Mouse (Mus musculus) CD4-positive, CD25-positive, alpha-beta regulatory T cell, adult 2 months (primary cell): Measurements from ENCODE around the gene Slc12a8.

Experiments
- DNase-seq: peaks from one replicate; pipeline ENCODE4 v3.0.0-alpha.2; 2012; ENCODE audit warnings: low read depth, low spot score

Slc12a8 gene

DNA sequence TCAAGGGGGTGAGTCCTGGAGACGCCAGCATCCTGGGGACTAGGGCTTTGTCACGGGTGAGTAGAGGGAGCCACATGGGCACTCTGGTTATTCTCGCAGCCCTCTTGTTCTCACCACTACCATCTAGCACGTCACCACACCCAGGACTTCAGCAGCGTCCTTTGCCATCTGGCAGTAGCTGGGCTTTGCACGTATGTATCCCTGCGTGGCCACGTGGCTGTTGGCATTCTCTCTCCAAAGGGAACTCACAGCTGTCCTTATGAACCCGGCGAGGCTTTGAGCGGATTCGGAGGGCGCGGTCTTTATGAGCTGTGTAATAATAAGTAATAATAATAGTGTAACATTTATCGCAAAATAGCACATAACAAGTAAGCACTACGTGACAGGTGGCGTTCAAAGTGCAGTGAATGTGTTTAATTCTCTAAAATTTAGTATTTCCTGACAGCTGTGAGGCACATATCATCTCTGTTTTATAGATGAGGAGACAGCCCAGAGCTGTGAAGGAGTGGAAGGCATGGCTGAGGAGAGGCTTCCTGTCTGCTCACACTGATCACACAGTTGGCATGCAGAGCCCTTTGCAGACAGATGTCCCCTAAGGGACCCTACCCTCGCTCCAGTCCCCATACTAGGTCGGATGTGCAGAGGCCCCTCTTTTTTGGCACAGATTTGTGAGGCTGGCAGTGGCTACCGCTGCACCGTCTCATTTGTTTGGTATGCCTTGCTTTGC lies 20.5 kb downstream of the Slc12a8 start:
- DNase-seq: no peak

- no peak for DNase-seq
These were observed 27.2 kb downstream of the Slc12a8 start for GRCm38 (mm10) chr16:33544346-33544745.

DNA sequence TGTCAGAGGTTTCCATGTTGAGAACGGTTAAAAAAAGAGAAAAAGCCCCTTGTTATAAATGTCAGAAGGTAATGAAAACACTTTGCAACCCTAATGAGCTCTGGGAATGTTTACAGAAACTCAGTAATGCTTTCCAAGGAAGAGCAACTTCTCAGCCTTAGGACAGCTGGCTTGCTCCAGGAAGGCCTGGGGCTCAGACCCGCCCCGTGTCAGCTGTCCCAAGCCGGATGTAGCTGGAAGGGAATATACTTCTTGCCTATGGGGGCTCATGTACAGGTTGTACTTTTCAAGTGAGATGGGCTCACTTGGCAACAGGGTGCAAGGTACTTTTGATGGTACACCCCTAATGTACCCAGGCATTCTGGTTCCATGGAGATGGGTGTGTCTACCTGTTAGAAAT lies 28.4 kb downstream of the Slc12a8 start:
- DNase-seq: no peak

GRCm38 (mm10) chr16:33553689-33554342 lies 36.7 kb downstream of the Slc12a8 start:
- no peak for DNase-seq

DNA sequence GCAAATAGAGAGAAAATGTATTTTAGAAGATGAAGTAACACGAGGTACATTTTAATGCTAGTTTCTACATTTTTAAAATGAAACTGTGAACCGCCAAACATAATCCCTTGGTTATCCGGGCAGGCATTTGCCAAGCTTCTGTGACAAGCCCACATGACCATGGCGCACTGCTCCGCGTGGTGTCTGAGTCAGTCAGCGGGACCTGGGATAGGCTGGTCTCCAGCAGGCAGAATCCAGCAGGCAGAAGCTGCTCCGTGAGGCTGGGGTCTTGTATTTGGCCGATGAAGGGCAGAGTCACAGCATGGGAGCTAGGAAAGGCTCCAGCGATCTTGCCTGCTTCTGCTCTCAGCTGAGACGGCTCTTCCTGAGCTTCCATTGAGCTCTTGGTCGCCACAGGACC lies 41.0 kb downstream of the Slc12a8 start:
- DNase-seq: no peak

- peak; percentile 64 for DNase-seq
These were observed 43.2 kb downstream of the Slc12a8 start for GRCm38 (mm10) chr16:33560281-33560680.

GRCm38 (mm10) chr16:33561308-33562009 lies 44.3 kb downstream of the Slc12a8 start:
- DNase-seq: no peak

DNA sequence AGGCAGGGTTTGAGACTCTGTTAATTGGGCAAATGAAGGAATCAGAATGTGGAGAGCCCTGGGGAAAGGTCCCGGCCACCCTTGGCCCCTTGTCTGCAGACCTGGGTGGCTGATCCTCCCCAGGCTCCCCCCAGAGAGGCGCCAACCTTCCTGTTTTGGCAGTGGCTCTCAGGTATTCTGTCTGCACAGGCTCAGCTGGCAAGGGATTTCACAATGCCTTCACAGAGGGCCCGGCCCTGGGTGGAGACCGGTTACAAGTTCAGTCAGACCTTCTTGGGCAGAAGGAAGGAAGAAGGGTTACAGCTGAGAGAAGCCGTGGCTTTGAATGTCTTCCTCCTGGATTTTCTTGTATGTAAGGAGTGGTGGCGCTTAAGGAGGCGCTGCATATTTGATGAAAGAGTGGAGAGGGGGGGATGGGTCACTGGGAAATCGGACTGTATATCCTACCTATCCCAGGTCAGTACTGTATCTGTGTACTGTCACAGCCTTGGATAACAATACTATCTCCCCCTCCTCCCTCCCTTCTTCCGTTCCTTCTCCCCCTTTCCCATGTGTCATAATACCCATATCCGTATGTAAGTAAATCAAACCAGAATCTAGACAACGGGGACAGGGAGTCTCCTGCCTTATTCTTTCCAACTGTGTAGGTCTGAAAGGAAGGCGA lies 45.9 kb downstream of the Slc12a8 start:
- no peak for DNase-seq

DNA sequence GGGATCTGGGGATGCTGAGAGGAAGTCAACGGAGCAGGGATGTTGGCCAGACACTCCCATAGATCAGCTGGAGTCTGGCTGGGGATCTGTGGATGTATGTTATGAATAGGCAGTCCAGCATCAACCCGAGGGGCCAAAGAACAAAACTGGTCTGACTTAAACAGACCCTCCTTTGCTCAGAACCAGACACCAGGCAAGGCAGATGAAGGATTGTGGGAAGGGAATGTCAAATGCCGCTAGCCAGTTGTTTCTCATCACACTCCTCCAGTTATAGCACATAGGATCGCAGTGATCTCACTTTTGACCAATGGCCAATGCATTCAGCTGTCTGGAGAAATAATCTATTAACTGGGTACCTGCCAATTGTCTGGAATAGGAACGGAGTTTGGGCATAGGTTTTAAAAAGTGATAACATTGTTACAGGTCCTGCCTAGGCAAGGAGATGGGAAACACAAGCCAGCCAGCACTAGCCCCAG lies 46.4 kb downstream of the Slc12a8 start:
- no peak for DNase-seq

- DNase-seq: no peak
These were observed 49.3 kb downstream of the Slc12a8 start for GRCm38 (mm10) chr16:33566467-33566866.

DNA sequence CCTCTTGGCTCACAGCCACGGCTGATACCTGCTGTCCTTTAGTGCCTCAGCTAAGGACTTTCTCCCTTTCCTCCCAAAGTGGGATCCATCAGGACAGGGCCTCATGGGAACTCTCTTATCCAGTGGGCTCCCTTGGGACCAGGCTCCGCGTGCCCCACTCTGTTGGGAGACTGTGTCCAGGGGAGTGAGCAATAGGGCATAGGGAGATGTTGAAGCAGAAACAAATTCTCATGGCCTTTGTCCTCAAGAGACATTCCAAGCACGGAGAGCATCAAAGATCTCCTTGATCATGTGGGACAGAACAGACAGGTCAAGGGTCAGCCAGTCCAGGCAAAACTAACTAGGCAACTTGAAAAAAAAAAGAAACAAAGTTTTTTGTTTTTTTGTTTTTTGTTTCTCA lies 50.6 kb downstream of the Slc12a8 start:
- DNase-seq: no peak

- no peak for DNase-seq
These were observed 51.3 kb downstream of the Slc12a8 start for GRCm38 (mm10) chr16:33568269-33569016.

DNA sequence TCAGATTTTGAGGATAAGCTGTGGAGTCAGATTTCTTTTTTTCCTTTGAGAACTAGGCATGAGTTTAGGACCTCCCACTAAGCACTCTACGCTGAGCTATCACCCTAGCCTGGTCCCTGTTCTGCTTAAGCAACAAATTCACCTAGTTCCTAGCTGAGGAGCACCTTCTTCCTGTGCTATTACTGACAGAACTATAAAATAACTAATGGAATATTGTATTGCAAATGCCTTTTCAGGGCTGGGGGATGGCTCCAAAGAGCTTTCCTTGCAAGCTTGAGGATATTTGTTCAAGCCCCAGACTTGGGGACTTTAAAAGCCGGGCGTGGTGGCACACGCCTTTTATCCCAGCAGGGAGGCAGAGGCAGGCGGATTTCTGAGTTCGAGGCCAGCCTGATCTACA lies 55.5 kb downstream of the Slc12a8 start:
- no peak for DNase-seq

DNA sequence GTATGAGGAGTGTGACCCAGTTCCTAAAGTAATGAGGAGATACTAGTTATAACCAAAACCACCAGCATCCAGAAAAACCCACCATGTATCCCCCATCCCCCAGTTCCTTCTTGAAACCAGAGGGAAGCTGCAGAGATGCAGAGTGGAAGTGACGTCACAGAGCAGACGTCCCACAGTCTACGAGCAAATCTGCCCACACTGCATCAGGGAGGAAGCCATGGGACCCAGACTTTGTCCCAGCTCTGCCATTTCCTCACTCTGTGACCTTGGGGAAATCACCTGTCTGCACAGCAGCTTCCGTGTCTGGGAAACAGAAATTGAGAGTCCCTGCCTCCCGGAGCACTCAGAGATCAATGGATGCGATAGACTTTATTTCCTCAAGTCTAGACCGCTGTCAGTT lies 56.6 kb downstream of the Slc12a8 start:
- peak; percentile 82 for DNase-seq

DNA sequence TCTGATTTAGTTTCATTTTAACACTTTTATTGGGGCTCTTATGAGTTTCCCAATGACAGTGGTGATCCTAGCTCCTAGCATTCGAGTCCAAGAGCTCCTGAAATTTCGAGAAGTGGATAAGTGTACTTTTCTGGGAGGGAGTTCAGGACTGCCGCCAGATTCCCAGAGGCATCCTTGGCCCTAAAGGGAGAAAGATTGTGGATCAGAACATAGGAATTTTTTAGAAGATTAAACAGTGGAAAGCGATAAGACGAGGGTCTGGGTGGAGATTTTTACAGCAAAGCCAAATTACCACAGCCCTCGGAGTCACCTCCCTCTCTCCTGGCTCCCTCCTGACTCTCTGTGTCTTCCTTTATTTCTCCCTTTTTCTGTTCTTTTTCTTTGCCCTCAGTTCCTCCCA lies 58.6 kb downstream of the Slc12a8 start:
- no peak for DNase-seq

- DNase-seq: no peak
These were observed 59.4 kb downstream of the Slc12a8 start for GRCm38 (mm10) chr16:33576271-33577189.

- DNase-seq: no peak
These were observed 61.3 kb downstream of the Slc12a8 start for GRCm38 (mm10) chr16:33578462-33578861.

DNA sequence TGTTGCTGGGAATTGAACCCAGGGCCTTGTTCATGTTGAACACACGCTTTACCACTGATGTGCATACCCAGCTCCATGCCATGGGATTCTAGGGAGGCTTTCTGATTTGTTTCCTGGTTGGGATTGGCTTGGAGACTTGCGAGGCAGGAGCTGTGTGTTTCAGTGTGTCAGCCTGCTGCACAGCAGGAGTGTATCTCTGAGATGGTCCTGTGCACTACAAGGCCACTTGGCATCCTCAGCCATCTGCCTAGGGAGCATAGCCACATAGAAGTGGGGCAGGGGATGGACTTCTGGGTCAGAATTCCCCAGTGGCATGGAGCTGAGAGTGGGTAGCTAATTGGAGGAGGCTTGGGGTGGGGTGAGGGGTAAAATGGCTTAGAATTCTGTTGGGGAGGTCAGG lies 63.2 kb downstream of the Slc12a8 start:
- no peak for DNase-seq

DNA sequence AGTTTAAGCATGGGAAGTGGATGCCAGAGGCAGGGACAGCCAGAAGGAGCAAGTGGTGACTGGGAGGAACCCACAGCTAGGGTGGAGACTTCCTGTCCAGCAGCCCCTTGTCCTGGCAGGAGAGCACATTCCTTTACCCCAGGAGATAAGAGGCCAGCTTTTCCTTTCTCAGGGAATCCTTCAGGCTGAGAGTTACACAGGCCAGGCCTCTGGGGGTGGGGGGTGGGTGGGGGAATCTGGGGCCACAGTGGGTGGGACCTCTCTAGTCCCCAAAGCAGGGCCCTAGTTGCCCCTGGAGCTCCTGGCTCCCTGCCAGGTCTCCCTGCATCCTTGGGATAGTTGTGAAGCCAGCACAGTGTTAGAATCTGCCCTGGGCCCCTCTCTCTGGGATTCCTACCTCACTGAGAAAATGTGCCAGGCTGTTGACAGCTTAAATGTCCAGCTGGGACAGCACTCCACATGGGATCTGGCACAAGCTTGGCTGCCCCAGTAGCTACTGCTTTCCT lies 63.7 kb downstream of the Slc12a8 start:
- DNase-seq: no peak

DNA sequence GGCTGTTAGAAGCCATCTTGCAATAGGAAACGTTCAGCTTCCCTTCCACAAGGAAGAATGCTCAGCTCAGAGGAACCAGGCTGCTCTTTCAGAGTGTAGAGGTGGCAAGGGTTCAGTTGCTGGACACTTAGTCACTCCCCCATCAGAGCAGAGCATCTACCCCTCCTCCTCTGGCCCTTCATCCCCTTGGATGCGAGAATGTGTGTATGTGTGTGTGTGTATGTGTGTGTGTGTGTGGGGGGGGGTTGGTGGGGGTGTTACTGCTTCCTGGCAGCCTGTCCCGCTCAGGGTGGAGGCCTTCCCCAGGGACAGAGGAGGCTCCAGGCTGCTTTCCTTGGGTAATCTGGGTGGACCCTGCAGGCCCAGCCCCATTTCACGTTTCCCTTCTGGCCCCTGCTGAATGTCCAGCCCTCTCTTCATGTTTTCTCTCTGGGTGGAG lies 64.6 kb downstream of the Slc12a8 start:
- no peak for DNase-seq
